Mouse (Mus musculus) heart, adult 2 months (tissue): Measurements from ENCODE around the gene Cdkn1c. TPM values are rescaled to one million over a fixed set of nuclear protein-coding genes. Genes with fewer than 3 reads are reported as not detected.

ENCODE experiments used
- DNase-seq, 2 experiments: peaks; one replicate each; pipeline ENCODE4 v3.0.0; 2021
- H3K27ac ChIP-seq: fragments of 200-600 bp; 2 replicates; pipeline ENCODE4 v1.8.1; 2022
- H3K27me3 ChIP-seq: fragments of 200-500 bp; 2 replicates; pipeline ENCODE4 v1.6.1; 2012; ENCODE audit warnings: mild to moderate bottlenecking, low read length, inconsistent platforms, mixed read lengths; ENCODE audit not compliant: control insufficient read depth, insufficient read depth
- H3K36me3 ChIP-seq: fragments of 200-500 bp; 2 replicates; pipeline ENCODE4 v1.6.1; 2012; ENCODE audit warnings: low read length, inconsistent platforms; ENCODE audit not compliant: control insufficient read depth, insufficient read depth
- H3K4me1 ChIP-seq: fragments of 200-500 bp; 2 replicates; pipeline ENCODE4 v1.6.1; 2011; ENCODE audit warnings: low read length; ENCODE audit not compliant: control insufficient read depth, insufficient read depth
- H3K4me3 ChIP-seq: fragments of 200-600 bp; 2 replicates; pipeline ENCODE4 v1.8.1; 2022
- H3K79me2 ChIP-seq: fragments of 200-500 bp; replicated peaks from 2 replicates; pipeline ENCODE4 v1.6.1; 2012; ENCODE audit warnings: mild to moderate bottlenecking, inconsistent platforms, low read length, moderate library complexity, mixed read lengths; ENCODE audit not compliant: control insufficient read depth, insufficient read depth
- H3K9ac ChIP-seq: fragments of 200-500 bp; 2 replicates; pipeline ENCODE4 v1.6.1; 2012; ENCODE audit warnings: low read depth, mild to moderate bottlenecking, control low read depth, inconsistent platforms, low read length, mixed read lengths
- EP300 ChIP-seq: fragments of 200-500 bp; IDR thresholded peaks from 2 replicates; pipeline ENCODE4 v1.6.1; 2011; ENCODE audit warnings: low read depth, low read length, control low read depth; ENCODE audit not compliant: insufficient read depth
- WGBS: fragments of 180-500 bp; shearing (Covaris S2); methylation state at CpG from one replicate; pipeline ENCODE4 v1.1.7; 2018; 5-methylcytosine and 5-hydroxymethylcytosine counted together
- intact Hi-C: fragments of 180-260 bp; cut with DNase I; formaldehyde crosslinking; loops from one replicate; pipeline ENCODE4 v1.15.1; 2025
- polyA plus RNA-seq: library from polyadenylated mRNA; depleted of rRNA; stranded (reverse); fragments of >200 nt; gene quantifications from 2 replicates; pipeline ENCODE4 v1.2.3, GENCODE M21; 2012; rRNA removed
- total RNA-seq, 2 experiments: library from RNA; stranded (reverse); gene quantifications; 2 replicates each; pipeline ENCODE4 v1.2.3; 2021

Gene Cdkn1c
- total and polyA plus RNA-seq, 3 experiments: 12.3 to 42.4 (median 33.9) TPM

GRCm38 (mm10) chr7:143408615-143409021 lies 52.2 kb downstream of the Cdkn1c start:
- Histone ChIP-seq H3K4me1 (peaks cover 24% of the 10 kb centered on the region), H3K27ac (peak overlapping the region; percentile 67), H3K4me3 (no peak overlapping the region), H3K27me3 (no peaks in the 10 kb centered on the region), H3K36me3 (peaks cover 2% of the 10 kb centered on the region; the same call in 1 of the 2 replicates), H3K9ac (no peak overlapping the region), H3K79me2 (no peaks in the 10 kb centered on the region)
- TF ChIP-seq EP300: no peak
- intact Hi-C loops: loop anchor here (2.0 kb wide), 1 partner anchor 52 kb away; the partner anchor contains the start of gene Cdkn1c
- 57% methylated on average over 13 of the region's 13 CpGs for WGBS
- peak in 1 of 2 experiments; percentile 74 for DNase-seq

Other genes with a start within 250 kb of the Cdkn1c start
- under 1 TPM; 0.36 to 0.42 TPM for gene Slc22a18, start 12.7 kb upstream of the Cdkn1c start, total RNA-seq
- 2.3 and 2.5 TPM in 2 replicates for gene Slc22a18, start 12.7 kb upstream of the Cdkn1c start, polyA plus RNA-seq
- gene Phlda2, start 42.1 kb upstream of the Cdkn1c start, total RNA-seq: not detected
- not detected in 2 replicates for gene Phlda2, start 42.1 kb upstream of the Cdkn1c start, polyA plus RNA-seq
- 100 to 1,000 TPM; 168 to 197 TPM for gene Nap1l4, start 88.1 kb upstream of the Cdkn1c start, total RNA-seq
- gene Nap1l4, start 88.1 kb upstream of the Cdkn1c start, polyA plus RNA-seq: 98.4 and 147 TPM in 2 replicates
- gene Cars, start 139.0 kb upstream of the Cdkn1c start, total RNA-seq: 10 to 100 TPM; 20.2 to 21.5 TPM
- 10.9 and 11.0 TPM in 2 replicates for gene Cars, start 139.0 kb upstream of the Cdkn1c start, polyA plus RNA-seq
- gene Tnfrsf26, start 167.7 kb upstream of the Cdkn1c start, total RNA-seq: under 1 TPM; 0.50 to 0.52 TPM
- 0.25 and 0.88 TPM in 2 replicates for gene Tnfrsf26, start 167.7 kb upstream of the Cdkn1c start, polyA plus RNA-seq
- 1 to 10 TPM; 1.4 to 2.3 TPM for gene Tnfrsf22, start 188.6 kb upstream of the Cdkn1c start, total RNA-seq
- gene Tnfrsf22, start 188.6 kb upstream of the Cdkn1c start, polyA plus RNA-seq: 3.2 and 5.6 TPM in 2 replicates
- 1 to 10 TPM; 2.4 to 2.8 TPM for gene Tnfrsf23, start 224.8 kb upstream of the Cdkn1c start, total RNA-seq
- gene Tnfrsf23, start 224.8 kb upstream of the Cdkn1c start, polyA plus RNA-seq: 3.2 and 5.1 TPM in 2 replicates